Mouse (Mus musculus) embryonic fibroblast, embryonic 13.5 days (primary cell): ENCODE measurements around the gene Abca3.

Source experiments
- CTCF ChIP-seq: IDR thresholded peaks from 2 replicates; pipeline ENCODE4 v1.5.1; 2011; ENCODE audit warnings: mild to moderate bottlenecking, control low read depth, low read length, moderate library complexity, borderline replicate concordance; ENCODE audit not compliant: insufficient read depth
- POLR2A ChIP-seq: IDR thresholded peaks from 2 replicates; pipeline ENCODE4 v1.6.1; 2011; ENCODE audit warnings: low read depth, mild to moderate bottlenecking, control low read depth, low read length, moderate library complexity

- TF ChIP-seq CTCF (no peak), POLR2A (no peak)
These were observed 37.0 kb downstream of the Abca3 start for GRCm38 (mm10) chr17:24388711-24389110.
